Mouse (Mus musculus) erythroblast, embryonic 14.5 days (primary cell): ENCODE data around the gene Sorbs2. TPM values are rescaled to one million over a fixed set of nuclear protein-coding genes. Genes with fewer than 3 reads are reported as not detected.

Source experiments
- H3K27me3 ChIP-seq: 2 replicates; pipeline ENCODE4 v1.6.1; 2012; ENCODE audit warnings: inconsistent platforms; ENCODE audit not compliant: control insufficient read depth
- H3K36me3 ChIP-seq: 2 replicates; pipeline ENCODE4 v1.6.1; 2012; ENCODE audit warnings: mild to moderate bottlenecking, inconsistent platforms; ENCODE audit not compliant: control insufficient read depth
- H3K4me1 ChIP-seq: 2 replicates; pipeline ENCODE4 v1.6.1; 2012; ENCODE audit warnings: inconsistent platforms; ENCODE audit not compliant: control insufficient read depth
- H3K4me3 ChIP-seq: replicated peaks from 2 replicates; pipeline ENCODE3; 2012; ENCODE audit warnings: moderate library complexity, mild to moderate bottlenecking, inconsistent platforms
- H3K9me3 ChIP-seq: 2 replicates; pipeline ENCODE4 v1.6.1; 2012; ENCODE audit warnings: low read length, inconsistent platforms, mixed read lengths; ENCODE audit not compliant: control insufficient read depth
- GATA1 ChIP-seq: IDR thresholded peaks from 2 replicates; pipeline ENCODE4 v1.6.1; 2012; ENCODE audit warnings: low read length, inconsistent platforms, mixed read lengths
- TAL1 ChIP-seq: IDR thresholded peaks from 3 replicates; pipeline ENCODE4 v1.6.1; 2012; ENCODE audit warnings: low read length, inconsistent platforms, mixed read lengths
- polyA plus RNA-seq: library from polyadenylated mRNA; stranded (reverse); fragments of >175 nt; gene quantifications from 2 replicates; pipeline ENCODE4 v1.2.3, GENCODE M21; 2012

Sorbs2 gene
- polyA plus RNA-seq, 1 experiment, result 0.01 TPM

DNA sequence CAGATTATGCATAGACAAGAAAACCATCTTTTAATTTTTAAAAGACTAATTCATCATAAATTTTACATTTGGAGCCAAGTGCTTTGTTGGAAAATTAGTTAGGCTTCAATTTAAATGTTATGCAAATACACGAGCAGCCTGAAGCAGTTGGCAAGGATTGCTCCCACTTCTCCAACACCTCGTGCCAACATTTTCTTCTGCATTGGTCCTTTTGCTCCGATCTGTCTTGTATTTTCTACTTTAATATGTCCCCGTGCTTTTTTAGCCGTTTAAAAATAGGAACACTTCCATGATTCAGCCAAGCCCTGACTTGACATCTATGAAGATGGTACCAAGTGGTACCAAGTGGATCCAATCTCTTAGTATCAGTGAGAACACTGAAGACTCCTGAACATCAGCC is 50.8 kb downstream of the Sorbs2 start:
- Histone ChIP-seq H3K27me3 (no peaks in the 10 kb centered on the region), H3K9me3 (peaks cover 27% of the 10 kb centered on the region), H3K4me1 (no peaks in the 10 kb centered on the region), H3K4me3 (no peak overlapping the region), H3K36me3 (no peaks in the 10 kb centered on the region)
- TF ChIP-seq TAL1 (no peak), GATA1 (no peak)

DNA sequence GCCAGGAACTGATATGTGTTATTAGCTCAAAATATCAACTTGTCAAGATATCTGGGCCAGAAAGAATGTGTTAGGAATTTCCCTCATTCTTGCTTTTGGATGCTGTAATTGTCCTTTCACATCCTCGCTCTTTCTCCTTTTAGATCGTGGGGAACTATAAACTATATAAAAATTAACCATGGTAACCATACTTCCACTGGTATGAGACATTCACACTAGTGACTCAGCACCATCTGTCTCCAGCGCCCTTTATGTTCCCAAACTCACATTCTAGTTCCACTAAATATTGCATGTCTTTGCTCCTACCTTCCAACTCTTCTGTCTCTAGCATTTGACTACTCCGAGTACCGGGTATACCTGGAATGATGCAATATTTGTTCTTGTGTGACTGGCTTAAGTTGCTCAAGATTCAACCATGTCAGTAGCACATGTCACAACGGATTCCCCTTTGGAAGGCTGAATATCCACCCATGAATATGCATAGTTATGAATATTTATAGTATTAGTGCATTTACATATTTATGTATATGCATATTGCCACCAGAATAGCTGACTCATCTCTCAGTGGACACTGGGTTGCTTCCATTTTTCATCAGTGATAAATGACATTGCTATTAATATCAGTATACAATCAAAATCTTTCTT is 51.7 kb downstream of the Sorbs2 start:
- TF ChIP-seq TAL1 (no peak), GATA1 (no peak)
- no peaks in the 10 kb centered on the region for H3K4me1 ChIP-seq
- peaks cover 27% of the 10 kb centered on the region for H3K9me3 ChIP-seq
- H3K4me3 ChIP-seq, result no peak overlapping the region
- H3K36me3 ChIP-seq, result no peaks in the 10 kb centered on the region
- no peaks in the 10 kb centered on the region for H3K27me3 ChIP-seq

DNA sequence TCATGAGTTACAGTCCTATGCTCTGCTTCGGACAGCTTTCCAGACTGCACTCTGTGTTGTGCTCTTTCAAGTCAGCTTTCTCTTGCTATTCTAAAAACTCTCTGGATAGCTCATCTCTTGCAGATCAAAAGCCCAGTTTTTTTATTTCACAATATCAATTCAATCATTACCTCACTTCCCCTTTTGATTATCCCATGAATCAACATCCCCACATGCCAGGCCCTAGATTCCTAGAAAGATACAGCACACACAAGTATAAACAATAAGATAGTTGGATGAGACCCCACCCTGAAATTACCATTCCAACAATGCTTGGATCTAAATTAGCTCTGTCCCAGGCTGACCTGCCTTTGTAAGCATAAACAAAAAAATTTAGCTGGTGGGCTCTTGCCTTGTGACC is 57.6 kb downstream of the Sorbs2 start:
- no peaks in the 10 kb centered on the region for H3K36me3 ChIP-seq
- no peaks in the 10 kb centered on the region for H3K4me1 ChIP-seq
- peaks cover 27% of the 10 kb centered on the region for H3K9me3 ChIP-seq
- H3K4me3 ChIP-seq, result no peak overlapping the region
- H3K27me3 ChIP-seq, result no peaks in the 10 kb centered on the region
- TF ChIP-seq GATA1 (no peak), TAL1 (no peak)

DNA sequence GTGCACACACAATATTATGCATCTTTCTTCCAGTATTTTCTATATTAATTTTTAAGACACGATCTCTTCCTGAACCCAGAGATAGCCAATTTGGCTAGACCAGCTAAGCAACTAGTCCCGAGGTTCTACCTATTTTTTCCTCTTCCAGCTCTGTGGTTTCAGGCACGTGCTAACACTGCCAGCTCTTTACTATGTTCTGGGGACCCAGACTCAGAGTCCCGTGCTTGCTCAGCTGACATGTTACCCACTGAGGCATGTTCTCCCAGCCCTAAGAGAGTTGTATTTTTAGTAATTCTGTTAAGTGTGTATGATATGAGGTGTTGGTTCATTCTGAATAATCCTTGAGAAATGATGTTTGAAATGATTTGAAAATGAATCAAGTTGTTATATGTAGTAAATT is 62.5 kb downstream of the Sorbs2 start:
- Histone ChIP-seq H3K4me3 (no peak overlapping the region), H3K36me3 (no peaks in the 10 kb centered on the region), H3K4me1 (no peaks in the 10 kb centered on the region), H3K9me3 (0 out of 2 replicates have a peak, but pooled peaks cover 7% of the 10 kb centered on the region), H3K27me3 (no peaks in the 10 kb centered on the region)
- TF ChIP-seq GATA1 (no peak), TAL1 (no peak)

DNA sequence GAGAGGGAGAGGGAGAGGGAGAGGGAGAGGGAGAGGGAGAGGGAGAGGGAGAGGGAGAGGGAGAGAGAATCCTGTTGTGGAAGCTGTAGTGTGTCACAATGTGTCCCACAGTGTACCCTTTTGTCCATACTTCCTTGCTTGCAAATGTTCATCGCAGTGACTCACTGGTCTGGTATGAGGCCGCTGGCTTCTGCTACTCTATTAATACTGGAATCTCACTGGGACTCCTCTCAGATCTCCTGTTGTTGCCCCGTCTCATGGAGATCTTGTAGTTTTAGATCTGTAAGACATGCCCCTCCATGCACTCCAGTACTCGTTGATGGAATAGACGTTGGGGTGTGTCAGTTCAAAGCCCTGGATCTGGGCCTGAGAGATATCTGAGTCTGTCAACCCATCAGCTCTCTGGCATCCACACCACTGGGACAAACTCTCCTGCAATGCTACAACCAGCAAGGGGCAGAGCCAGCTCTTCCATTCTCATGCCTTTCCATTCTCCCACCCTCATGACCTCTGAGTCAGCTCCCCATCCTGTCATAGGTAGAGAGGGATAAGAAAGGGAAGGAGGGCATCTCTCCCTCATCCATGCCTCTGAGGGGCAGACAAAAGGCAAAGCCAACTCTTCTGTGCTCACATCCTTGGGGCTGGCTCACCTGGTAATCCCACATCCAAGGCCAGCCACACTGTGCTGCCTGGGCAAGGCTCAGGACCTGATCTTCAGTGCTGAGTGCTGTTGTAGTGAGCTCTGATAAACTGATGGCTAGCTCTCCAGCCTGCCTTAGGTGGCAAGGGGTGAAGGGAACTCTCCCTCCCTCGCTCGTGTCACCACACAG is 72.3 kb downstream of the Sorbs2 start:
- TF ChIP-seq GATA1 (no peak), TAL1 (no peak)
- H3K4me1 ChIP-seq, result no peaks in the 10 kb centered on the region
- no peaks in the 10 kb centered on the region for H3K27me3 ChIP-seq
- no peaks in the 10 kb centered on the region; the same call in 1 of the 2 replicates for H3K9me3 ChIP-seq
- no peak overlapping the region for H3K4me3 ChIP-seq
- H3K36me3 ChIP-seq, result no peaks in the 10 kb centered on the region

DNA sequence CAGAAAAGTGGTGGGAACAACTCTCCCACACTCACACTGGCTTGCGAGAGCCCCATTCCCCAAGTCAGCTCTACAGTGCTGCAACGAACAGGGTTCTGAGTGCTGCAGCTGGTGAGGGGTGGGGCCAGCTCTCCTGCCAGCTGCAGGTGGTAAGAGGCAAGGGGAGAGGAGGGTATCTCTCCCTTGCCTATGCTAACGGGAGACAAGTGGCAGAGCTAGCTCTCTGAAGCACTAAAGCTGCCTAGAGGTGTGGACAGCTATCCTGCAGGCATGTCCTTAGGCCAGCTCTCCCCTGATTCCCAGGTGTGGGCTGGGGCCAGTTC is 72.9 kb downstream of the Sorbs2 start:
- no peaks in the 10 kb centered on the region for H3K36me3 ChIP-seq
- no peaks in the 10 kb centered on the region for H3K4me1 ChIP-seq
- no peaks in the 10 kb centered on the region; the same call in 1 of the 2 replicates for H3K9me3 ChIP-seq
- H3K27me3 ChIP-seq, result no peaks in the 10 kb centered on the region
- TF ChIP-seq GATA1 (no peak), TAL1 (no peak)
- H3K4me3 ChIP-seq, result no peak overlapping the region

DNA sequence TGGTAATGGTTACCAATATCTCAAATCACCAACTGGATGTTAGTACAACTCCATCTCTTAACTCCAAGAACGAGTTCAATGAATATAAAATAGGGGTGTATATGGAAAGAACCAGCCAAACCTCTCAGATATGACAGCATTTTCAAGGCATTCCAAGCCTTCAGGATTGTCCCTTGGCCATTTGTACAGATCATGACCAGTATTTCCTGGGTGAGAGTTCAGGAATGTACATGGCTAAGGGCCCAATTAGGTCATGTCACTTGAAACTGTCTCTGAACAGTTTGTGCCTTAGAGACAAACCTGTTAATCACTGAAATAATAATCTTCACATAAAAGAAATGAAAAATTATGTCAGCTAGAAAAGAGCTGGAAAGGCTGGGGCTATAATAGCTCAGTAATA is 76.3 kb downstream of the Sorbs2 start:
- Histone ChIP-seq H3K36me3 (no peaks in the 10 kb centered on the region), H3K4me3 (no peak overlapping the region)

DNA sequence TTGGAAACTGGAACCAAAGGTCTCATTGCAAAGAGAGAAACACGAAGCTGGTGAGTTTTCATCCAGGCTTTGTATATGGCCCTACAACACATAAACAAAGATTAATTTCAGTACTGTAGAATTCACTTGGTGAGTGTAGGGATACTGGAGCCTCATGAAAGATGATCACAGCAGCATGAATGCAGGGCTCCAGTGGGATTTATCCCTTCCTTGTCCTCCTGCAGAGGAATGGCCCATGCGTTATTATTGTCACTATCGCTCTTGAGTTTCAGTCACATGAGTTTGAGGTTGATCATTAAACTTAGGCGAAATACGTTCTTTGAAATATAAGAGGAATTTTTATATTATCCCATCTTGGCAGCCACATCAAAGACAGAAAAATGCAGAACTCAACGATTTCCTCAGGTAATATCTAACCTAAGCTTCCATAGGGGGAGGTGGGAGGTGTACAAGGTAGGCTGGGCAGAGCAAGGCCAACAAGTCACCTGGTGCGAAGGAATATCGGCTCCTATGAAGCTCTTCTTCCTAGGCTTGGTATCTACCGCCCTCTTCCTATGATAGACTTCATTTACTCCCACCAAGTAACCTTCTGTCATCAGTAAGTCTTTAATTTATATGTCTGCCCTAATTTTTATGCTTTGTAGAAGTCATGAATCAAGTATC is 76.9 kb downstream of the Sorbs2 start:
- Histone ChIP-seq H3K27me3 (no peaks in the 10 kb centered on the region), H3K36me3 (no peaks in the 10 kb centered on the region), H3K4me3 (no peak overlapping the region), H3K4me1 (no peaks in the 10 kb centered on the region), H3K9me3 (peaks cover 7% of the 10 kb centered on the region)
- TF ChIP-seq GATA1 (no peak), TAL1 (no peak)

More for the DNA sequence above, 76.3 kb downstream of the Sorbs2 start:
- Histone ChIP-seq H3K4me1 (no peaks in the 10 kb centered on the region), H3K9me3 (peaks cover 7% of the 10 kb centered on the region), H3K27me3 (no peaks in the 10 kb centered on the region)
- TF ChIP-seq GATA1, result no peak
- TF ChIP-seq TAL1, result no peak

DNA sequence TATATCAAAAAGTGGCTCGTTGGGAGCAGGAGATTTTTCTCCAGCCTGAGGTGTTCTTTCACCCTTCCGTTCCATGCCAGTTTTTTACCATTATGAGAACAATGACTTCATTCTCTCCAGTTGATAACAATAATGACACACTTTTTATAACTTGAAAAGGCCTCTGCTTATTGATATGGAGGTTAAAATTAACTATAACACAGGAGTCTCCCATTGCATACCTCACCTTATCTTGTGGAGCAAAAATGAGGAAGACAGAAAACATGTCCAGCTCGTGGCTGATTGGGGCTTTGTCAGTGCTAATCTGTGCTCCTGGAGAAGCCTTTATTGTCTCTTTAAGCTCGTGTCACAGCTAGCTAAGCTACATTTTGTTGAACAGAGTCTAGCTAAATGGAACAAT is 77.6 kb downstream of the Sorbs2 start:
- Histone ChIP-seq H3K4me3 (no peak overlapping the region), H3K4me1 (no peaks in the 10 kb centered on the region), H3K9me3 (peaks cover 7% of the 10 kb centered on the region), H3K36me3 (no peaks in the 10 kb centered on the region), H3K27me3 (no peaks in the 10 kb centered on the region)
- no peak for TF ChIP-seq GATA1
- TF ChIP-seq TAL1, result no peak
